In genomic region chr14:87314999-87315732, GRCm38 (mm10) we compare ENCODE assay signal across 8 mouse cellular contexts.
DNase-seq lines count a peak whose midpoint lies in the region; ATAC-seq and TF ChIP-seq lines count a peak whose summit lies in the region.

No protein-coding gene starts in this region.

- no peaks in the 10 kb centered on the region for H3K36me3 ChIP-seq in heart, postnatal 0 days (replicated peaks; ENCODE audit: control insufficient read depth, insufficient read depth, low read length)
- H3K36me3 ChIP-seq in hindbrain, embryonic 10.5 days: no peaks in the 10 kb centered on the region

- intact Hi-C loops in heart, postnatal 25 days (cut with DNase I): loop anchor here (2.0 kb wide), 1 partner anchor 136 kb away; no protein-coding TSS in a partner anchor

- H3K4me2 ChIP-seq in heart, postnatal 0 days (ENCODE audit: low read depth, low read length): no peak overlapping the region

- H3K27ac ChIP-seq in heart, postnatal 0 days (ENCODE audit: low read depth): no peak overlapping the region
- no peak overlapping the region for H3K27ac ChIP-seq in hindbrain, embryonic 10.5 days

- no peak for TF ChIP-seq EP300 in heart, postnatal 0 days (IDR thresholded peaks at IDR 0.05; ENCODE audit: low read depth)

- H3K4me3 ChIP-seq in heart, postnatal 0 days (ENCODE audit: low read depth, low read length): no peak overlapping the region
- no peak overlapping the region for H3K4me3 ChIP-seq in hindbrain, embryonic 10.5 days

- H3K9ac ChIP-seq in heart, postnatal 0 days (replicated peaks; ENCODE audit: low read depth, low read length): no peak overlapping the region

- TF ChIP-seq CTCF in heart, postnatal 0 days (IDR thresholded peaks at IDR 0.05; ENCODE audit: low read depth): peak; percentile 79

- WGBS in heart, postnatal 0 days: 22% methylated on average over 6 of the region's 6 CpGs
- 32% methylated on average over 6 of the region's 6 CpGs for WGBS in hindbrain, embryonic 10.5 days

- no peak for ATAC-seq in heart, postnatal 0 days (ENCODE audit: insufficient read depth, low read depth)
- ATAC-seq in megakaryocyte, adult 5-6 weeks (ENCODE audit: poor library complexity, severe bottlenecking): peak; percentile 80

- no peaks in the 10 kb centered on the region for H3K9me3 ChIP-seq in heart, postnatal 0 days (replicated peaks; ENCODE audit: control insufficient read depth, low read length)
- H3K9me3 ChIP-seq in hindbrain, embryonic 10.5 days: no peaks in the 10 kb centered on the region

- H3K27me3 ChIP-seq in heart, postnatal 0 days (ENCODE audit: control insufficient read depth, insufficient read depth, low read length): no peaks in the 10 kb centered on the region
- H3K27me3 ChIP-seq in hindbrain, embryonic 10.5 days (ENCODE audit: insufficient read depth, poor library complexity, severe bottlenecking): no peaks in the 10 kb centered on the region

- DNase-seq in heart, postnatal 0 days (ENCODE audit: low spot score): peak; percentile 13
- no peak for DNase-seq in heart, postnatal 25 days (ENCODE audit: low spot score)
- DNase-seq in adrenal gland, adult 18-20 months (ENCODE audit: low spot score in 2 of 2): peak; percentile 35 to 38
- DNase-seq in embryo, embryonic 10.5 days (ENCODE audit: low spot score): peak; percentile 86
- peak; percentile 49 for DNase-seq in hindbrain, embryonic 10.5 days (ENCODE audit: low spot score)
- peak; percentile 49 to 78 for DNase-seq in layer of hippocampus, adult 8-10 months (ENCODE audit: low spot score in 2 of 2)
- DNase-seq in right cerebral cortex, postnatal 25 days: peak; percentile 42

- no peaks in the 10 kb centered on the region for H3K4me1 ChIP-seq in heart, postnatal 0 days (ENCODE audit: control insufficient read depth, insufficient read depth)
- H3K4me1 ChIP-seq in hindbrain, embryonic 10.5 days (replicated peaks): no peaks in the 10 kb centered on the region
